Mouse (Mus musculus): Measurements from ENCODE around the gene 2210016L21Rik. TPM values are rescaled to one million over a fixed set of nuclear protein-coding genes. Genes with fewer than 3 reads are reported as not detected.
A peak's percentile ranks its signal among the peaks of the same experiment; 100 is the strongest.
"Not testable (repeated sequence)": the region's sequence is repeated elsewhere in the genome, so short reads cannot be mapped to it uniquely, and the experiment has no call there.

2210016L21Rik gene
- polyA plus RNA-seq, 1 experiment, result 137 TPM

DNA sequence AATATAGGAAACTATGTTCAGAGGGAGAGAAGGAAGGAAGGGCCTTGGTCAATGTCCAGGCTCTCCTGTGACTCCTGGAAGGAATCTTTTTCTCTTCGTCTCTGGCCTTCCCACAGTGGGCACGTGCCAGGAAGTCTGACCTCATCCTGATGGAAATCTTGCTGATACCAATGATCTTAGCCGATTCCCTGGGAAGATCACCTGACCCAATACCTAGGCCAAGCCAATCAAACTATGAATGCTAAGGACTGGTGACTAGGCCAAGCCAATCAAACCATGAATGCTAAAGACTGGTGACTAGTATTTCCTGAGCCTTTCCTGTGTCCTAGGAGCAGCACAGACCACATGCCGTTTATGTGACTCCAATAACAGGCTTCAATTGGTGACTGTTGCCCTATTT, 28.3 kb upstream of the 2210016L21Rik start:
- no peaks in the 10 kb centered on the region for H3K27me3 ChIP-seq (ENCODE audit: control insufficient read depth, insufficient read depth, low read length)
- no peak overlapping the region for H3K4me3 ChIP-seq (replicated peaks; ENCODE audit: insufficient read depth, low read depth, low read length)
- H3K4me1 ChIP-seq (ENCODE audit: control insufficient read depth, insufficient read depth, low read length), result no peaks in the 10 kb centered on the region
- no peak for DNase-seq
- no peak for TF ChIP-seq CTCF (IDR thresholded peaks at IDR 0.05; ENCODE audit: borderline replicate concordance, insufficient read depth, low read depth, low read length)
- no peak for TF ChIP-seq POLR2A (IDR thresholded peaks at IDR 0.05; ENCODE audit: borderline replicate concordance, insufficient read depth, low read length)
- 56% methylated on average over 4 of the region's 4 CpGs for WGBS
- no peak overlapping the region for H3K27ac ChIP-seq (ENCODE audit: insufficient read depth, low read length)

- Histone ChIP-seq H3K4me1 (ENCODE audit: control insufficient read depth, insufficient read depth, low read length) (no peaks in the 10 kb centered on the region), H3K27me3 (ENCODE audit: control insufficient read depth, insufficient read depth, low read length) (no peaks in the 10 kb centered on the region), H3K27ac (ENCODE audit: insufficient read depth, low read length) (no peak overlapping the region), H3K4me3 (replicated peaks; ENCODE audit: insufficient read depth, low read depth, low read length) (no peak overlapping the region)
- WGBS, result 64% methylated on average over 8 of the region's 8 CpGs
- no peak for DNase-seq
- TF ChIP-seq CTCF (IDR thresholded peaks at IDR 0.05; ENCODE audit: borderline replicate concordance, insufficient read depth, low read depth, low read length), result no peak
Observed at GRCm38 (mm10) chr5:114914855-114915254, 27.1 kb upstream of the 2210016L21Rik start.

DNA sequence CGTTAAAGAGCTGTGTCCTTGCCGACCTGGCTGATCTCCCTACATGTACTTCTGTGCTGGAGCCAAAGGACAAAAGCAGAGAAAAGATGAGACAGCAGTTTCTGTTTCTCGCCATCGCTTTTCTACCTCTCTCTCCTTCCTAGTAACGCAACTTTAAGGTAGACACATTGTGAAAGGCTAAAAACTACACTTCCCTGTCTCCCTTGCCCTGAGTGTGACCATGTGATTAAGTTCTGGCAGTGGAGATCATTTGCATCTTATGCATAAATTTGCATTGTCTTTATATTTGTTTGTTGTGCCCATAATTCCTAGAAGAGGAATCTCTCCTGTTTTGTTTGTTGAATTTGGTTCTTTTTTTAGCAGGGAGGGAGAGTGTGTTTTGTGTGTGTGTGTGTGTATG, 26.1 kb upstream of the 2210016L21Rik start:
- no peak for DNase-seq
- 64% methylated on average over 5 of the region's 5 CpGs for WGBS
- H3K27ac ChIP-seq (ENCODE audit: insufficient read depth, low read length), result no peak overlapping the region
- no peak overlapping the region for H3K4me3 ChIP-seq (replicated peaks; ENCODE audit: insufficient read depth, low read depth, low read length)
- no peak for TF ChIP-seq CTCF (IDR thresholded peaks at IDR 0.05; ENCODE audit: borderline replicate concordance, insufficient read depth, low read depth, low read length)
- TF ChIP-seq POLR2A (IDR thresholded peaks at IDR 0.05; ENCODE audit: borderline replicate concordance, insufficient read depth, low read length), result no peak
- no peaks in the 10 kb centered on the region for H3K4me1 ChIP-seq (ENCODE audit: control insufficient read depth, insufficient read depth, low read length)
- H3K27me3 ChIP-seq (ENCODE audit: control insufficient read depth, insufficient read depth, low read length), result no peaks in the 10 kb centered on the region

DNA sequence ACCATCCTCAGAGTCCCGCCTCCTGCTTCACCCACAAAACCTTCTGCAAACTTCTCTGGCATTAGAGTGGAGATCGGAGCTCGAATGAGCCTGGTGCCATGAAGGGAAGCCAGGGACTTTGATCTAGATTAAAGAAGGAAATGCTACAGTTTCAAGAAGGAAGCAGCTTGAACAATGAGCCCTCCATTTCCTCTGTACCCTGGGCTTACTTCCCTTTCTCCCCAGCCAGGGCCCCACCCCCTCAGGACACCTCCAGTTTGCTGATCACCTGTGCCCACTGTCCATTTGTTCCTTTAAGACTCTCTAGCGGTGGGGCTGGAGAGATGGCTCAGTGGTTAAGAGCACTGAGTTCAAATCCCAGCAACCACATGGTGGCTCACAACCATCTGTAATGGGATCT, 25.2 kb upstream of the 2210016L21Rik start:
- no peak for DNase-seq
- no peaks in the 10 kb centered on the region for H3K27me3 ChIP-seq (ENCODE audit: control insufficient read depth, insufficient read depth, low read length)
- WGBS, result 89% methylated on average over 4 of the region's 4 CpGs
- no peak overlapping the region for H3K27ac ChIP-seq (ENCODE audit: insufficient read depth, low read length)
- TF ChIP-seq CTCF (IDR thresholded peaks at IDR 0.05; ENCODE audit: borderline replicate concordance, insufficient read depth, low read depth, low read length) (no peak), POLR2A (IDR thresholded peaks at IDR 0.05; ENCODE audit: borderline replicate concordance, insufficient read depth, low read length) (no peak)
- H3K4me1 ChIP-seq (ENCODE audit: control insufficient read depth, insufficient read depth, low read length), result no peaks in the 10 kb centered on the region
- no peak overlapping the region for H3K4me3 ChIP-seq (replicated peaks; ENCODE audit: insufficient read depth, low read depth, low read length)

DNA sequence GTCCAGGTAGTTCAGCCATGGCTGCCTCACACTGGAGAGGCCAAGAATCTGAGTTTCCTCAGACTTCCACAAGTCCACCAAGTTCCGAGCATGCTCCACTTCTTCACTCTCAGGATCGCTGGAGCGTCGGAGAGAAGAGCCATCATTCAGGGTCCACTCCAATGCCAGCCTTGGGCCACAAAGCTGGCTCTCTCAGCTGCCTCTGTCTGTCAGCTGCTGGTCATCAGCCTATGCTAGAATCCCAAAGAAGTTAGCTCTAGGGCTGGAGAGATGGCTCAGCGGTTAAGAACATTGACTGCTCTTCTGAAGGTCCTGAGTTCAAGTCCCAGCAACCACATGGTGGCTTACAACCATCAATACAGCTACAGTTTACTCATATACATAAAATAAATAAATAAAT, 24.6 kb upstream of the 2210016L21Rik start:
- H3K4me1 ChIP-seq (ENCODE audit: control insufficient read depth, insufficient read depth, low read length); DNase-seq; H3K4me3 ChIP-seq (replicated peaks; ENCODE audit: insufficient read depth, low read depth, low read length); H3K27ac ChIP-seq (ENCODE audit: insufficient read depth, low read length); H3K27me3 ChIP-seq (ENCODE audit: control insufficient read depth, insufficient read depth, low read length): not testable (repeated sequence)
- WGBS, result 94% methylated on average over 5 of the region's 5 CpGs

- no peak overlapping the region for H3K27ac ChIP-seq (ENCODE audit: insufficient read depth, low read length)
- peaks cover 4% of the 10 kb centered on the region; the same call in 1 of the 2 replicates for H3K4me1 ChIP-seq (ENCODE audit: control insufficient read depth, insufficient read depth, low read length)
- H3K27me3 ChIP-seq (ENCODE audit: control insufficient read depth, insufficient read depth, low read length), result no peaks in the 10 kb centered on the region
- H3K4me3 ChIP-seq (replicated peaks; ENCODE audit: insufficient read depth, low read depth, low read length), result no peak overlapping the region
- TF ChIP-seq POLR2A (IDR thresholded peaks at IDR 0.05; ENCODE audit: borderline replicate concordance, insufficient read depth, low read length) (no peak), CTCF (IDR thresholded peaks at IDR 0.05; ENCODE audit: borderline replicate concordance, insufficient read depth, low read depth, low read length) (no peak)
- no peak for DNase-seq
- WGBS, result 75% methylated on average over 19 of the region's 19 CpGs
Observed at GRCm38 (mm10) chr5:114921551-114922365, 20.2 kb upstream of the 2210016L21Rik start.

GRCm38 (mm10) chr5:114922366-114922731, 19.6 kb upstream of the 2210016L21Rik start:
- H3K4me1 ChIP-seq (ENCODE audit: control insufficient read depth, insufficient read depth, low read length), result peaks cover 4% of the 10 kb centered on the region; the same call in 1 of the 2 replicates
- no peaks in the 10 kb centered on the region for H3K27me3 ChIP-seq (ENCODE audit: control insufficient read depth, insufficient read depth, low read length)
- 59% methylated on average over 10 of the region's 10 CpGs for WGBS
- no peak overlapping the region for H3K4me3 ChIP-seq (replicated peaks; ENCODE audit: insufficient read depth, low read depth, low read length)
- no peak overlapping the region for H3K27ac ChIP-seq (ENCODE audit: insufficient read depth, low read length)
- TF ChIP-seq CTCF (IDR thresholded peaks at IDR 0.05; ENCODE audit: borderline replicate concordance, insufficient read depth, low read depth, low read length), result no peak
- TF ChIP-seq POLR2A (IDR thresholded peaks at IDR 0.05; ENCODE audit: borderline replicate concordance, insufficient read depth, low read length), result no peak
- no peak for DNase-seq

- Histone ChIP-seq H3K27me3 (ENCODE audit: control insufficient read depth, insufficient read depth, low read length) (no peaks in the 10 kb centered on the region), H3K27ac (ENCODE audit: insufficient read depth, low read length) (no peak within 1 kb of the TSS), H3K4me1 (ENCODE audit: control insufficient read depth, insufficient read depth, low read length) (peaks cover 4% of the 10 kb centered on the region; the same call in 1 of the 2 replicates), H3K4me3 (replicated peaks; ENCODE audit: insufficient read depth, low read depth, low read length) (peak within 1 kb of the TSS; percentile 14)
- TF ChIP-seq POLR2A (IDR thresholded peaks at IDR 0.05; ENCODE audit: borderline replicate concordance, insufficient read depth, low read length), result no peak
- TF ChIP-seq CTCF (IDR thresholded peaks at IDR 0.05; ENCODE audit: borderline replicate concordance, insufficient read depth, low read depth, low read length), result no peak
- DNase-seq, result peak in 1 of 2 experiments; percentile 24
- 19% methylated on average over 15 of the region's 15 CpGs for WGBS
Observed at GRCm38 (mm10) chr5:114922998-114923473, 18.9 kb upstream of the 2210016L21Rik start, which contains the start of gene Oasl1. Gene Oasl1 (plus strand): TSS chr5:114923240.

Data from cerebellum, adult 2 months (tissue).